Mouse (Mus musculus) thymus, adult 2 months (tissue): ENCODE measurements at regions not wholly inside any gene's neighbourhood (a gene's known extent, or its start where the extent isn't known, plus 50 kb on each side); places are given as distances from the start of the nearest gene placed in this dataset.

Experiments
- DNase-seq: peaks from one replicate; pipeline ENCODE4 v3.0.0; 2021
- H3K27ac ChIP-seq: fragments of 200-500 bp; 2 replicates; pipeline ENCODE4 v1.5.1; 2012; ENCODE audit warnings: low read length, control low read depth; ENCODE audit not compliant: control insufficient read depth, insufficient read depth
- H3K27me3 ChIP-seq: fragments of 200-500 bp; 2 replicates; pipeline ENCODE4 v1.6.1; 2012; ENCODE audit warnings: mild to moderate bottlenecking, low read length, moderate library complexity, mixed read lengths; ENCODE audit not compliant: control insufficient read depth, insufficient read depth
- H3K36me3 ChIP-seq: fragments of 200-500 bp; 2 replicates; pipeline ENCODE4 v1.6.1; 2012; ENCODE audit warnings: mild to moderate bottlenecking, low read length, moderate library complexity; ENCODE audit not compliant: control insufficient read depth, insufficient read depth
- H3K4me1 ChIP-seq: fragments of 200-500 bp; replicated peaks from 2 replicates; pipeline ENCODE4 v1.6.1; 2012; ENCODE audit warnings: low read length; ENCODE audit not compliant: control insufficient read depth, insufficient read depth
- H3K4me3 ChIP-seq: fragments of 200-500 bp; 2 replicates; pipeline ENCODE4 v1.5.1; 2012; ENCODE audit warnings: mild to moderate bottlenecking, low read length, control low read depth, moderate library complexity; ENCODE audit not compliant: control insufficient read depth, insufficient read depth
- CTCF ChIP-seq: fragments of 200-500 bp; IDR thresholded peaks from 2 replicates; pipeline ENCODE4 v1.5.1; 2012; ENCODE audit warnings: mild to moderate bottlenecking, control low read depth, low read length, moderate library complexity, borderline replicate concordance; ENCODE audit not compliant: control insufficient read depth, poor library complexity, insufficient read depth; ENCODE audit errors: extremely low read depth
- POLR2A ChIP-seq: fragments of 200-500 bp; IDR thresholded peaks from 2 replicates; pipeline ENCODE4 v1.6.1; 2012; ENCODE audit warnings: mild to moderate bottlenecking, low read length, control low read depth, moderate library complexity; ENCODE audit not compliant: control insufficient read depth, poor library complexity, insufficient read depth; ENCODE audit errors: extremely low read depth
- whole genome bisulfite sequencing: fragments of 180-500 bp; shearing (Covaris S2); methylation state at CpG from one replicate; pipeline ENCODE4 v1.1.7; 2018; 5-methylcytosine and 5-hydroxymethylcytosine counted together

DNA sequence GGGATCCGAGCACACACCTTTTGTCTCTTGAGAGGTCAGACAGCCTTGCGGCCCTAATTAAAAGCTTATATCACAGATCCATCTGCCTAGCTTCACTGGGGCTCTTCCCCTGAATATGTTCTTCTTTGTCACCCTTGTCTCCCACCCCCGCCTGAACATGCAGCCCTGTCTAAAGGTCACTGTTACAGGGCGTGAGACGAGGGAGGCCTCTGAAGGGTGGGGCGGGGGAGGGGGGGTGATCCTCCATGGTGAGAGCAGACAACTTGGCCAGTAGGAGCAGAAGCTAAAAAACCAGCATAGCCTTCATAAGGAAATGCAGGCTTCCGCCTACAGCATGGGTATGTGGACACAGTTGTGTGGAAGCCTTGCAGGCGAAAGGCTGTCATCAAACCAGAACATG, 646.0 kb upstream of the 3110018I06Rik start:
- no peak overlapping the region for H3K4me3 ChIP-seq
- H3K27ac ChIP-seq, result no peak overlapping the region
- no peak for TF ChIP-seq CTCF
- no peak for TF ChIP-seq POLR2A
- H3K36me3 ChIP-seq, result no peaks in the 10 kb centered on the region
- H3K27me3 ChIP-seq, result no peaks in the 10 kb centered on the region
- 82% methylated on average over 8 of the region's 8 CpGs for WGBS
- H3K4me1 ChIP-seq, result no peaks in the 10 kb centered on the region
- DNase-seq, result no peak

DNA sequence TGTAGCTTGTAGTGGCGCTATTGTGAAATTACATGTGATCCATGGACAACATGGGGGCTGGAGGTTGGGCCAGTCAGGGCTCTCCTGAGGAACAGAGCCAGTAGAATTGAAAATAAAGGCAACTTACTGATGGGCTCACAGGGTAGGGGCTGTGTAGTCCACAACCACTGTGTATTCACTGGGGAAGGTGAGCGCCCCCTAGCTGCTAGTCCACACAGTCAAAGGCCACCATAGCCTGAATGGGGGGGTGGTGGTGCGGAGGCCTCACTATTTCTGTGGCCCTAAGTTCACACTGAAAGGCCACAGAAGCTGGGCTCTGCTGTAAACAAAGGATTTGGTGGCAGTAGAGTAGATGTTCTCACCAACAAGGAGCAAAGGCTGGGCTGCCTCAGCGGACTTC, 636.8 kb upstream of the 3110018I06Rik start:
- TF ChIP-seq POLR2A, result no peak
- 0 out of 2 replicates have a peak, but pooled peaks have one; percentile 42 for TF ChIP-seq CTCF
- no peak overlapping the region for H3K27ac ChIP-seq
- 78% methylated on average over 4 of the region's 4 CpGs for WGBS
- no peaks in the 10 kb centered on the region for H3K4me1 ChIP-seq
- DNase-seq, result peak; percentile 22
- H3K27me3 ChIP-seq, result no peaks in the 10 kb centered on the region
- no peak overlapping the region for H3K4me3 ChIP-seq
- H3K36me3 ChIP-seq, result no peaks in the 10 kb centered on the region

DNA sequence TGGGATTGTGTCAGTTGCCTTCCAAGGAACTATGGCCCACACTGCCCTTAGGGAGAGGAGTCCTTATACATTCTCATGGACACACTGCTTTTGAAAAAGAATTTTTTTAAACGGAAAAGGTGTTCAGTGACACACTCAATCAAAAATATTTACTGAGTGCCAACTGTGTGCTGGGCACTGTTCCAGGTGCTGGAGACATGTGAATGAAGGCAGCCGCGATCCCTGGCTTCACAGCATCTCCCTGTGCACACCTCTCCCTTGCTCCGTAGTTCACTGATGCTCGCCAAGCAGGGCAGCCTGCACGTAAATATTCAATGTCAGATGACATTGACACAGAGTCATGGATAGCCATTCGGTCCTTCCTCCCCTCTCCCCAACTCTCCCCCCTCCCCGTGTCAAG, 635.7 kb upstream of the 3110018I06Rik start:
- Histone ChIP-seq H3K27me3 (no peaks in the 10 kb centered on the region), H3K36me3 (no peaks in the 10 kb centered on the region), H3K27ac (no peak overlapping the region), H3K4me3 (no peak overlapping the region), H3K4me1 (no peaks in the 10 kb centered on the region)
- no peak for TF ChIP-seq POLR2A
- TF ChIP-seq CTCF, result no peak
- DNase-seq, result no peak
- 93% methylated on average over 8 of the region's 8 CpGs for WGBS

DNA sequence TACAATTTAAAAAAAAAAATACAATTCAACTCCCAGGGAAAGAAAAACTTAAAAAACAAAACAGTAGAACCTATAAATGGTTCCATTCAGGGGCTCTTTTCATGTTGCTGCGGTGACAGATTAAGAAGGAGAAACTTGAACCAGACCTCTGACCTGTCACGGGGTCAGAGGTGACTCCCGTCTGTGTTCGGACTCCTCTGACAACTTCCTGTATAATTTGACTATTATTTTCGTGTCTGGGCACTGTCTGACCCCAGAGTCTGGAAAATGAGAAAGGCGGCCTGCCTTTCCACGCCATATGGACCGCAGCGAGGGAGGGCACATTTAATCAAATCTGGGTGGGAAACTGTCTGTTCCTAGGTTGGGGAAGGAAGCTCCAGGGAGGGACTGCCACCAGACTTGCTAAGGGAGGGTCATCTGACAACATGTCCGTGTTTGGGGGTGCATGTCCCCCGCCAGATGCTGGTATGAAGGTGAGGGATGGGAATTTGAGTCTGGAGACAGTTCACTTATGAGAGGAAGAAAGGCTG, 634.7 kb upstream of the 3110018I06Rik start:
- no peaks in the 10 kb centered on the region for H3K4me1 ChIP-seq
- H3K36me3 ChIP-seq, result no peaks in the 10 kb centered on the region
- 79% methylated on average over 11 of the region's 11 CpGs for WGBS
- H3K4me3 ChIP-seq, result no peak overlapping the region
- no peak for DNase-seq
- no peaks in the 10 kb centered on the region for H3K27me3 ChIP-seq
- no peak overlapping the region for H3K27ac ChIP-seq
- TF ChIP-seq CTCF (no peak), POLR2A (no peak)

DNA sequence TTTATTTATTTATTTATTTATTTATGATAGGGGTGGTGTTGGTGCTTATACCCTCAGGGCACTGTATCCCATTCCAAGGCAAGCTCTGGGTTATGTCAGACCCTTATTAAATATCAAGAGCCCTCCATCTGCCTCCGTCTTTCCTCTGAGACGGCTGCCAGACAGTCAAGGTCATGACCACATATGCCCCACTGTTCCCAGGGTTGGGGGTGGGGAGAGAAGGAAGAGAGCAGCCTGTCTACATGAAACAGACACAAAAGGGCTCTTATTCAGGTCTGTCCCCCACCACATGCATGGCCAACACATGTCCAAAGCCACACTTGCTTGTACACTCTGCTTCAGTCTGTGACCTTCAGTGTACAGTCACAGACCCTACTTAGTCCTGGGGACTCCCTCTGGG, 632.9 kb upstream of the 3110018I06Rik start:
- no peak for TF ChIP-seq POLR2A
- no peak for TF ChIP-seq CTCF
- no peaks in the 10 kb centered on the region for H3K4me1 ChIP-seq
- no peak overlapping the region for H3K4me3 ChIP-seq
- no peaks in the 10 kb centered on the region for H3K36me3 ChIP-seq
- H3K27me3 ChIP-seq, result no peaks in the 10 kb centered on the region
- WGBS, result 94% methylated on average over 2 of the region's 2 CpGs
- no peak overlapping the region for H3K27ac ChIP-seq
- no peak for DNase-seq

DNA sequence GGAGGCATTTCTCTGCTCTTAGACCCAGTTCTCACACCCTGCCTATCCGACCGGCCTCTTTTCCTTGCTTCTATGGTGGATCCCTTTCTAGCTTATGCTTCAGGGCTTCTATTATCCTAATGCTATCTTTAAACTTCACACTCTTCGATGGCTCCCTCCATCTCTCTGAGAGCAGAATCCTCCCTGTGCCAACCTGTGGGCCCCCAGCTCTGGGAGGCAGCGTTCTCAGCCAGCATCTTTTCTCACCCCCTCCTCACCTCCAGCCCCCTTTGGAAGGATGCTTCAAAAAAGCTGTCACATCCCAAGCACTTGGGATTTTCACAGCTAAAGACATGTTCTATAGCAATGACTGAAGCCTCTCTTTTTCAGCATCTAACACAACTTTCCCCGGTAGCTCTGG, 626.8 kb upstream of the 3110018I06Rik start:
- TF ChIP-seq POLR2A (no peak), CTCF (no peak)
- WGBS, result 97% methylated on average over 5 of the region's 5 CpGs
- DNase-seq, result no peak
- H3K27ac ChIP-seq, result no peak overlapping the region
- H3K4me3 ChIP-seq, result no peak overlapping the region
- no peaks in the 10 kb centered on the region for H3K36me3 ChIP-seq
- no peaks in the 10 kb centered on the region for H3K27me3 ChIP-seq
- no peaks in the 10 kb centered on the region for H3K4me1 ChIP-seq

DNA sequence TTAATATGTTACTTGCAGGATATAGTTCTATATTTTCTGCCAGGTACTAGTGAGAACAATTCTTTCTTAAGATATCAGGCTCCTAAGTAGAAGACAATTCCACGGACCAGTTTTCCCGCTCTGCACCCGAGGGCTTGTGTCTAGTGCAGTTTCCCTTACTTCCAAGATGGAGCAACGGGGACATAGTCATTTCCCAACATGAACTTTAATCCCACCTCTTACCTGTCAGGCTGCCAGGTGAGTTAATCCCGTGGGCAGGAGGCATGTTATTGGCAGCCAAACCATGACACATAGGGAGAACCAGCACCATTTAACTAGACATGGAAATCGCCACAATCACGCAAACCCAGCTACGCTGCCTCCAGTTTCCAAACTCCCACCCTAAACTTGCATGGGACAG, 624.4 kb upstream of the 3110018I06Rik start:
- WGBS, result 97% methylated on average over 8 of the region's 8 CpGs
- Histone ChIP-seq H3K27me3 (no peaks in the 10 kb centered on the region), H3K36me3 (no peaks in the 10 kb centered on the region), H3K4me3 (no peak overlapping the region), H3K4me1 (no peaks in the 10 kb centered on the region), H3K27ac (no peak overlapping the region)
- TF ChIP-seq POLR2A (no peak), CTCF (no peak)
- no peak for DNase-seq
